Mouse (Mus musculus) lung, adult 10 weeks (tissue): ENCODE data around the gene Nfkbia. TPM values are rescaled to one million over a fixed set of nuclear protein-coding genes. Genes with fewer than 3 reads are reported as not detected.

Experiments used
- polyA plus RNA-seq: library from polyadenylated mRNA; stranded (reverse); fragments of 350-450 nt; fragmentation: Illumina TruSeq; extraction: RNeasy Lipid Tissue Mini Kit (QIAGEN cat#74804); gene quantifications from one replicate; pipeline ENCODE4 v1.2.3, GENCODE M21; 2014; ENCODE audit warnings: low read depth, low replicate concordance; ENCODE audit not compliant: insufficient read depth

Nfkbia gene
- 129 TPM for polyA plus RNA-seq

DNA sequence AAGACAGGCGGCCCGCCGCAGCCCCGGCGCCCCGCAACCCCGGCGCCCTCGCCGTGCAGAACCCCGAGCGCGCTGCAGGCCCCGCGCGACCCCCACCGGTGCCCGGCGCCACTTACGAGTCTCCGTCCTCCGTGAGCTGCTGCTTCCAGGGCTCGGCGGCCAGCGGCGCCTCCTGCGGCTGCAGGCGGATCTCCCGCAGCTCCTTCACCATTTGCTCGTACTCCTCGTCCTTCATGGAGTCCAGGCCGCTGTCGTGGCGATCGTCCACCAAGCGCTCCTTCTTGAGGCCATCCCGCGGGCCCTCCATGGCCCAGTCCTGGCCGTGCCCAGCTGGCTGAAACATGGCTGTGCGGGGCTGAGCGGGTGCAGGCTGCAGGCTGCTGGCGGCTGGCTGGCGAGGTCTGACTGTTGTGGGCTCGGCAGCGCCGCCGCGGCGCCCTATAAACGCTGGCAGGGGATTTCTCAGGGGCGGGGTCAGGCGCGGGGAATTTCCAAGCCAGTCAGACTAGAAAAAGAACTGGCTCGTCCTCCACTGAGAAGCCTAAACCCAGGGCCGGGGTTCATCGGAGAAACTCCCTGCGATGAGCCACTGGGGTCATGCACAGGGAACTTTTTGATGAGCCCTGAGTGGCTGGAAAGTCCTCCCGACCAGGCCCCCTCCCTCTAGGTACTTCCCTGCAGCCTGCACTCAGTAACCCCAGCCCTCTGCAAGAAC is at the start of gene Nfkbia:
Gene Nfkbia (minus strand): TSS at position 464 of the 715 bp plus-strand sequence.

Other genes starting within 250 kb of the Nfkbia start
- 5.1 TPM for gene 1110008L16Rik, start 193.1 kb downstream of the Nfkbia start, polyA plus RNA-seq
- 5.0 TPM for gene Ppp2r3c, start 189.6 kb downstream of the Nfkbia start, polyA plus RNA-seq
- gene Psma6, start 108.4 kb downstream of the Nfkbia start, polyA plus RNA-seq, result 234 TPM
- gene Aldoart2, start 72.6 kb upstream of the Nfkbia start, polyA plus RNA-seq, result not detected
- gene Insm2, start 106.8 kb upstream of the Nfkbia start, polyA plus RNA-seq, result not detected